Mouse (Mus musculus): Measurements from ENCODE around the gene Sult3a1. TPM values are rescaled to one million over a fixed set of nuclear protein-coding genes. Genes with fewer than 3 reads are reported as not detected.

Gene Sult3a1
- total and polyA plus RNA-seq, 2 experiments from 2014 or later = not detected

DNA sequence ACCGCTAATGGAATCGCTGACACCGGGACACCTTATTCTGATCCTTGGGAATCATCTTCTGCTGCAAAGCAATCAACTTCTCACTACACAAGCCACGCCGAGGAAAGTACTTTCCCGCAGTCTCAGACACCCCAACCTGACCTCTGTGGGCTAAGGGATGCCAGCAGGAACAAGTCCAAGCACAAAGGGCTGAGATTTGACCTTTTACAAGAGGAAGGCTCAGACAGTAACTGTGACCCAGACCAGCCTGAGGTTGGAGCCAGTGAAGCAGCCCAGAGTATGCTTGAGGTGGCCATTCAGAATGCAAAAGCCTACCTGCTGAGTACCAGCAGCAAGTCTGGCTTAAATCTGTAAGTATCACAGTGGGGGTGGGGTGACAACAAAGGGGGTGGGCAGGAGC lies 48.0 kb downstream of the Sult3a1 start:
- peak overlapping the region; percentile 82 for H3K4me2 ChIP-seq (ENCODE audit: low read depth, low read length, poor library complexity, severe bottlenecking)
- no peaks in the 10 kb centered on the region for H3K36me3 ChIP-seq (ENCODE audit: insufficient read depth, low read length)
- H3K27ac ChIP-seq (ENCODE audit: low read depth, low read length) = no peak overlapping the region
- peak overlapping the region; percentile 51; the same call in 1 of the 2 replicates for H3K9ac ChIP-seq (replicated peaks; ENCODE audit: low read length, poor library complexity, severe bottlenecking)
- H3K27me3 ChIP-seq (ENCODE audit: insufficient read depth, low read length) = no peaks in the 10 kb centered on the region
- H3K4me1 ChIP-seq (ENCODE audit: insufficient read depth, low read length) = no peaks in the 10 kb centered on the region
- peak; percentile 18 for ATAC-seq (ENCODE audit: low FRiP score)
- H3K4me3 ChIP-seq (ENCODE audit: low read depth, low read length) = peak overlapping the region; percentile 52
- DNase-seq (ENCODE audit: low spot score) = no peak
- H3K9me3 ChIP-seq (ENCODE audit: low read length) = no peaks in the 10 kb centered on the region
- TF ChIP-seq CTCF (IDR thresholded peaks at IDR 0.05) = no peak
- 1% methylated on average over 6 of the region's 6 CpGs for WGBS

Other genes with a start within 250 kb of the Sult3a1 start
- 16.6 and 24.4 TPM in 2 replicates for gene Clvs2, start 233.0 kb upstream of the Sult3a1 start, total RNA-seq (2014; rRNA removed)
- 26.8 and 27.3 TPM in 2 replicates for gene Clvs2, start 233.0 kb upstream of the Sult3a1 start, polyA plus RNA-seq (2015; fragmentation: Nextera tagmentation; extraction: Ambion mirVana)
- not detected in 2 replicates for gene Sult3a2, start 71.0 kb upstream of the Sult3a1 start, total RNA-seq (2014; rRNA removed)
- not detected in 2 replicates for gene Sult3a2, start 71.0 kb upstream of the Sult3a1 start, polyA plus RNA-seq (2015; fragmentation: Nextera tagmentation; extraction: Ambion mirVana)
- gene Rsph4a, start 47.4 kb downstream of the Sult3a1 start, total RNA-seq (2014; rRNA removed) = 2.3 and 2.8 TPM in 2 replicates
- gene Rsph4a, start 47.4 kb downstream of the Sult3a1 start, polyA plus RNA-seq (2015; fragmentation: Nextera tagmentation; extraction: Ambion mirVana) = 1.9 and 2.6 TPM in 2 replicates
- 14.1 and 14.6 TPM in 2 replicates for gene Zup1, start 93.5 kb downstream of the Sult3a1 start, total RNA-seq (2014; rRNA removed)
- gene Zup1, start 93.5 kb downstream of the Sult3a1 start, polyA plus RNA-seq (2015; fragmentation: Nextera tagmentation; extraction: Ambion mirVana) = 11.7 and 12.8 TPM in 2 replicates
- 124 and 145 TPM in 2 replicates for gene Rwdd1, start 161.9 kb downstream of the Sult3a1 start, total RNA-seq (2014; rRNA removed)
- gene Rwdd1, start 161.9 kb downstream of the Sult3a1 start, polyA plus RNA-seq (2015; fragmentation: Nextera tagmentation; extraction: Ambion mirVana) = 157 and 174 TPM in 2 replicates
- not detected in 2 replicates for gene Trappc3l, start 179.9 kb downstream of the Sult3a1 start, total RNA-seq (2014; rRNA removed)
- gene Trappc3l, start 179.9 kb downstream of the Sult3a1 start, polyA plus RNA-seq (2015; fragmentation: Nextera tagmentation; extraction: Ambion mirVana) = not detected in 2 replicates
- gene Calhm4, start 186.6 kb downstream of the Sult3a1 start, total RNA-seq (2014; rRNA removed) = 0.33 TPM in 1 of 2 replicates, not detected in the other
- gene Calhm4, start 186.6 kb downstream of the Sult3a1 start, polyA plus RNA-seq (2015; fragmentation: Nextera tagmentation; extraction: Ambion mirVana) = not detected in 2 replicates
- 0.60 and 1.0 TPM in 2 replicates for gene Calhm5, start 238.8 kb downstream of the Sult3a1 start, total RNA-seq (2014; rRNA removed)
- 0.86 and 0.91 TPM in 2 replicates for gene Calhm5, start 238.8 kb downstream of the Sult3a1 start, polyA plus RNA-seq (2015; fragmentation: Nextera tagmentation; extraction: Ambion mirVana)

Measured in midbrain, postnatal 0 days (tissue).